Comparison of ENCODE assay signal across 16 mouse cellular contexts in genomic region chr15:29433033-29433739, GRCm38 (mm10).
DNase-seq lines count a peak whose midpoint lies in the region; ATAC-seq and TF ChIP-seq lines count a peak whose summit lies in the region.
"Had no signal": no experiment of that assay in that cellular context is flagged by ENCODE, and none has a peak within 500 bp of the region (broad histone marks: within the 10 kb centered on the region; RNA-seq: fewer than 3 reads in every experiment).

No protein-coding gene starts in this region.

- no peaks in the 10 kb centered on the region for H3K9me3 ChIP-seq in neural tube, embryonic 11.5 days (ENCODE audit: control insufficient read depth, low read length)
- H3K9me3 ChIP-seq in forebrain, postnatal 0 days (ENCODE audit: low read length): no peaks in the 10 kb centered on the region
- no peaks in the 10 kb centered on the region for H3K9me3 ChIP-seq in midbrain, embryonic 13.5 days
- H3K9me3 ChIP-seq: limb, embryonic 13.5 days; liver, embryonic 15.5 days had no signal

- ATAC-seq in neural tube, embryonic 11.5 days (ENCODE audit: insufficient read depth, low FRiP score, low TSS enrichment): no peak
- 0 out of 2 replicates have a peak, but pooled peaks have one; percentile 42 for ATAC-seq in forebrain, postnatal 0 days
- peak; percentile 86 for ATAC-seq in midbrain, embryonic 13.5 days

- H3K27me3 ChIP-seq in neural tube, embryonic 11.5 days (ENCODE audit: control insufficient read depth, insufficient read depth, low read length): no peaks in the 10 kb centered on the region
- H3K27me3 ChIP-seq in forebrain, postnatal 0 days (ENCODE audit: insufficient read depth, low read length): no peaks in the 10 kb centered on the region
- H3K27me3 ChIP-seq in midbrain, embryonic 13.5 days: no peaks in the 10 kb centered on the region
- H3K27me3 ChIP-seq: limb, embryonic 13.5 days; liver, embryonic 15.5 days had no signal

- TF ChIP-seq CTCF in forebrain, postnatal 0 days (IDR thresholded peaks at IDR 0.05; ENCODE audit: low read depth): no peak

- peak; percentile 16 for DNase-seq in neural tube, embryonic 11.5 days (ENCODE audit: low spot score)
- no peak for DNase-seq in neural tube, embryonic 10.5 days (ENCODE audit: extremely low spot score, low spot score)
- DNase-seq in forebrain, postnatal 0 days: no peak
- DNase-seq in layer of hippocampus, adult 9-11 months: no peak
- no peak for DNase-seq in left cerebral cortex, adult 9 months (ENCODE audit: low spot score in 2 of 2)
- DNase-seq in layer of hippocampus, postnatal 36 days: no peak
- DNase-seq: adrenal gland, adult 2 months; cerebellum, adult 11-12 months; kidney, adult 8-10 months; lung, postnatal 10 days; thymus, postnatal 4 days had no signal

- H3K4me2 ChIP-seq in neural tube, embryonic 11.5 days (ENCODE audit: low read depth): no peak overlapping the region
- H3K4me2 ChIP-seq in forebrain, postnatal 0 days (ENCODE audit: low read depth): no peak overlapping the region
- no peak overlapping the region for H3K4me2 ChIP-seq in midbrain, embryonic 13.5 days (replicated peaks)
- H3K4me2 ChIP-seq: limb, embryonic 13.5 days; liver, embryonic 15.5 days had no signal

- no peak overlapping the region for H3K4me3 ChIP-seq in neural tube, embryonic 11.5 days (ENCODE audit: low read depth, low read length)
- H3K4me3 ChIP-seq in forebrain, postnatal 0 days (ENCODE audit: low read depth, low read length): no peak overlapping the region
- no peak overlapping the region for H3K4me3 ChIP-seq in midbrain, embryonic 13.5 days (replicated peaks)
- H3K4me3 ChIP-seq: erythroblast, embryonic 14.5 days; limb, embryonic 13.5 days; liver, embryonic 15.5 days had no signal

- H3K36me3 ChIP-seq in neural tube, embryonic 11.5 days (ENCODE audit: control insufficient read depth, insufficient read depth, low read length): no peaks in the 10 kb centered on the region
- no peaks in the 10 kb centered on the region for H3K36me3 ChIP-seq in forebrain, postnatal 0 days (ENCODE audit: insufficient read depth)
- no peaks in the 10 kb centered on the region for H3K36me3 ChIP-seq in midbrain, embryonic 13.5 days
- H3K36me3 ChIP-seq: limb, embryonic 13.5 days; liver, embryonic 15.5 days had no signal

- WGBS in neural tube, embryonic 11.5 days: 21% methylated on average over 4 of the region's 4 CpGs
- 14% methylated on average over 4 of the region's 4 CpGs for WGBS in forebrain, postnatal 0 days
- WGBS in midbrain, embryonic 13.5 days: 12% methylated on average over 4 of the region's 4 CpGs

- no peaks in the 10 kb centered on the region for H3K4me1 ChIP-seq in neural tube, embryonic 11.5 days (ENCODE audit: control insufficient read depth, insufficient read depth, low read length)
- H3K4me1 ChIP-seq in forebrain, postnatal 0 days (ENCODE audit: insufficient read depth): no peaks in the 10 kb centered on the region
- peaks cover 7% of the 10 kb centered on the region; the same call in 1 of the 2 replicates for H3K4me1 ChIP-seq in midbrain, embryonic 13.5 days (replicated peaks)
- H3K4me1 ChIP-seq: limb, embryonic 13.5 days; liver, embryonic 15.5 days had no signal

- no peak overlapping the region for H3K9ac ChIP-seq in neural tube, embryonic 11.5 days (ENCODE audit: low read length)
- no peak overlapping the region for H3K9ac ChIP-seq in forebrain, postnatal 0 days
- H3K9ac ChIP-seq in midbrain, embryonic 13.5 days (replicated peaks): no peak overlapping the region
- H3K9ac ChIP-seq: limb, embryonic 13.5 days; liver, embryonic 15.5 days had no signal

- no peak overlapping the region for H3K27ac ChIP-seq in neural tube, embryonic 11.5 days (ENCODE audit: low read depth, low read length)
- H3K27ac ChIP-seq in forebrain, postnatal 0 days (ENCODE audit: low read depth, low read length): no peak overlapping the region
- peak overlapping the region; percentile 10; the same call in 1 of the 2 replicates for H3K27ac ChIP-seq in midbrain, embryonic 13.5 days
- H3K27ac ChIP-seq: limb, embryonic 13.5 days; liver, embryonic 15.5 days; stomach, postnatal 0 days had no signal
